Mouse (Mus musculus) hindbrain, embryonic 16.5 days (tissue): ENCODE data around the gene Wdr46. TPM values are rescaled to one million over a fixed set of nuclear protein-coding genes. Genes with fewer than 3 reads are reported as not detected.

ENCODE experiments used
- ATAC-seq: fragments of 200-750 bp; cut with Nextera tagmentation; 2 replicates; pipeline ENCODE4 v1.8.0; 2017; ENCODE audit warnings: moderate TSS enrichment, moderate library complexity
- H3K27ac ChIP-seq: fragments of 300-500 bp; sonication (generic); 2 replicates; pipeline ENCODE4 v1.5.1; 2014; ENCODE audit warnings: low read depth, mild to moderate bottlenecking, control low read depth, low read length, moderate library complexity
- H3K27me3 ChIP-seq: fragments of 300-500 bp; sonication (generic); replicated peaks from 2 replicates; pipeline ENCODE4 v1.6.1; 2014; ENCODE audit warnings: low read length; ENCODE audit not compliant: control insufficient read depth, insufficient read depth
- H3K36me3 ChIP-seq: fragments of 300-500 bp; sonication (generic); 2 replicates; pipeline ENCODE4 v1.6.1; 2014; ENCODE audit warnings: mild to moderate bottlenecking, low read length, moderate library complexity, mixed read lengths; ENCODE audit not compliant: control insufficient read depth, insufficient read depth
- H3K4me1 ChIP-seq: fragments of 300-500 bp; sonication (generic); 2 replicates; pipeline ENCODE4 v1.6.1; 2014; ENCODE audit warnings: low read depth, low read length; ENCODE audit not compliant: control insufficient read depth, insufficient read depth
- H3K4me2 ChIP-seq: fragments of 300-500 bp; sonication (generic); 2 replicates; pipeline ENCODE4 v1.6.1; 2014; ENCODE audit warnings: mild to moderate bottlenecking, low read length, control low read depth, moderate library complexity
- H3K4me3 ChIP-seq: fragments of 300-500 bp; sonication (generic); 2 replicates; pipeline ENCODE4 v1.5.1; 2014; ENCODE audit warnings: mild to moderate bottlenecking, low read length, control low read depth, moderate library complexity
- H3K9ac ChIP-seq: fragments of 300-500 bp; sonication (generic); 2 replicates; pipeline ENCODE4 v1.6.1; 2014; ENCODE audit warnings: low read depth, mild to moderate bottlenecking, control low read depth, low read length, moderate library complexity
- H3K9me3 ChIP-seq: fragments of 300-500 bp; sonication (generic); 2 replicates; pipeline ENCODE4 v1.6.1; 2014; ENCODE audit warnings: mild to moderate bottlenecking, low read length, moderate library complexity; ENCODE audit not compliant: control insufficient read depth
- WGBS: fragments of 180-500 bp; shearing (Covaris S2); extraction: QIAGEN DNeasy Blood & Tissue Kit; methylation state at CpG from one replicate; pipeline ENCODE4 v1.1.7; 2014; 5-methylcytosine and 5-hydroxymethylcytosine counted together
- polyA plus RNA-seq: library from polyadenylated mRNA; unstranded; fragments of >200 nt; fragmentation: Nextera tagmentation; extraction: Ambion mirVana; gene quantifications from 2 replicates; pipeline ENCODE4 v1.2.1, GENCODE M21; 2015

Gene Wdr46
- polyA plus RNA-seq, 1 experiment from 2014 or later: 20.7 TPM

GRCm38 (mm10) chr17:33932448-33932847 is 8.0 kb upstream of the Wdr46 start:
- Histone ChIP-seq H3K9me3 (no peaks in the 10 kb centered on the region), H3K4me2 (no peak overlapping the region), H3K36me3 (peaks cover 17% of the 10 kb centered on the region), H3K27me3 (no peaks in the 10 kb centered on the region), H3K27ac (no peak overlapping the region), H3K4me1 (peaks cover 12% of the 10 kb centered on the region), H3K9ac (no peak overlapping the region), H3K4me3 (no peak overlapping the region)
- 84% methylated on average over 14 of the region's 14 CpGs for WGBS
- no peak for ATAC-seq

- Histone ChIP-seq H3K4me2 (no peak overlapping the region), H3K9me3 (no peaks in the 10 kb centered on the region), H3K4me1 (peaks cover 12% of the 10 kb centered on the region), H3K4me3 (no peak overlapping the region), H3K9ac (no peak overlapping the region), H3K36me3 (peaks cover 18% of the 10 kb centered on the region), H3K27ac (no peak overlapping the region), H3K27me3 (no peaks in the 10 kb centered on the region)
- WGBS: 95% methylated on average over 14 of the region's 15 CpGs
- ATAC-seq: no peak
These were observed 7.5 kb upstream of the Wdr46 start for GRCm38 (mm10) chr17:33932970-33933369.

GRCm38 (mm10) chr17:33935422-33936055 is 4.9 kb upstream of the Wdr46 start:
- no peaks in the 10 kb centered on the region for H3K27me3 ChIP-seq
- H3K9ac ChIP-seq: no peak overlapping the region
- no peak overlapping the region for H3K27ac ChIP-seq
- 89% methylated on average over 21 of the region's 21 CpGs for WGBS
- peaks cover 17% of the 10 kb centered on the region for H3K4me1 ChIP-seq
- no peaks in the 10 kb centered on the region for H3K9me3 ChIP-seq
- H3K4me2 ChIP-seq: no peak overlapping the region
- peaks cover 22% of the 10 kb centered on the region for H3K36me3 ChIP-seq
- no peak overlapping the region for H3K4me3 ChIP-seq
- no peak for ATAC-seq

- no peak for ATAC-seq
- Histone ChIP-seq H3K4me3 (no peak overlapping the region), H3K9me3 (no peaks in the 10 kb centered on the region), H3K27me3 (no peaks in the 10 kb centered on the region), H3K27ac (no peak overlapping the region), H3K9ac (no peak overlapping the region), H3K4me1 (peaks cover 22% of the 10 kb centered on the region), H3K4me2 (no peak overlapping the region), H3K36me3 (peaks cover 22% of the 10 kb centered on the region)
- 84% methylated on average over 15 of the region's 15 CpGs for WGBS
These were observed 3.5 kb upstream of the Wdr46 start for GRCm38 (mm10) chr17:33936993-33937392.

- Histone ChIP-seq H3K36me3 (peaks cover 19% of the 10 kb centered on the region), H3K4me1 (peaks cover 22% of the 10 kb centered on the region), H3K4me3 (no peak overlapping the region), H3K9me3 (no peaks in the 10 kb centered on the region), H3K4me2 (no peak overlapping the region), H3K27me3 (no peaks in the 10 kb centered on the region), H3K27ac (no peak overlapping the region), H3K9ac (no peak overlapping the region)
- no peak for ATAC-seq
- WGBS: 80% methylated on average over 11 of the region's 11 CpGs
These were observed 1.7 kb upstream of the Wdr46 start for GRCm38 (mm10) chr17:33938783-33939182.

- Histone ChIP-seq H3K9ac (peak overlapping the region; percentile 85), H3K4me1 (peaks cover 22% of the 10 kb centered on the region), H3K4me3 (peak overlapping the region; percentile 86), H3K27me3 (no peaks in the 10 kb centered on the region), H3K4me2 (peak overlapping the region; percentile 97), H3K27ac (no peak overlapping the region), H3K9me3 (no peaks in the 10 kb centered on the region), H3K36me3 (peaks cover 13% of the 10 kb centered on the region)
- 3% methylated on average over 25 of the region's 26 CpGs for WGBS
- ATAC-seq: no peak; the same call in 1 of the 2 replicates
These were observed 521 bp downstream of the Wdr46 start for GRCm38 (mm10) chr17:33940981-33941380.

GRCm38 (mm10) chr17:33941381-33941780 is 921 bp downstream of the Wdr46 start:
- no peak for ATAC-seq
- Histone ChIP-seq H3K4me1 (peaks cover 22% of the 10 kb centered on the region), H3K9me3 (no peaks in the 10 kb centered on the region), H3K36me3 (peaks cover 14% of the 10 kb centered on the region), H3K27ac (no peak overlapping the region), H3K9ac (peak overlapping the region; percentile 85), H3K4me3 (peak overlapping the region; percentile 86), H3K27me3 (no peaks in the 10 kb centered on the region), H3K4me2 (peak overlapping the region; percentile 97)
- WGBS: 61% methylated on average over 19 of the region's 19 CpGs

- Histone ChIP-seq H3K9me3 (no peaks in the 10 kb centered on the region), H3K4me2 (no peak overlapping the region), H3K36me3 (peaks cover 15% of the 10 kb centered on the region), H3K27me3 (no peaks in the 10 kb centered on the region), H3K4me3 (no peak overlapping the region), H3K4me1 (peaks cover 22% of the 10 kb centered on the region), H3K27ac (no peak overlapping the region), H3K9ac (no peak overlapping the region)
- 90% methylated on average over 15 of the region's 15 CpGs for WGBS
- no peak for ATAC-seq
These were observed 3.0 kb downstream of the Wdr46 start for GRCm38 (mm10) chr17:33943454-33943853.

GRCm38 (mm10) chr17:33947430-33948089 is 7.1 kb downstream of the Wdr46 start:
- Histone ChIP-seq H3K27ac (no peak overlapping the region), H3K4me3 (no peak overlapping the region), H3K9ac (no peak overlapping the region), H3K27me3 (no peaks in the 10 kb centered on the region), H3K4me1 (peaks cover 29% of the 10 kb centered on the region), H3K4me2 (no peak overlapping the region), H3K36me3 (peaks cover 15% of the 10 kb centered on the region), H3K9me3 (no peaks in the 10 kb centered on the region)
- WGBS: 93% methylated on average over 10 of the region's 10 CpGs
- ATAC-seq: no peak
